Mouse (Mus musculus): ENCODE results near the gene Mmp1b.

DNA sequence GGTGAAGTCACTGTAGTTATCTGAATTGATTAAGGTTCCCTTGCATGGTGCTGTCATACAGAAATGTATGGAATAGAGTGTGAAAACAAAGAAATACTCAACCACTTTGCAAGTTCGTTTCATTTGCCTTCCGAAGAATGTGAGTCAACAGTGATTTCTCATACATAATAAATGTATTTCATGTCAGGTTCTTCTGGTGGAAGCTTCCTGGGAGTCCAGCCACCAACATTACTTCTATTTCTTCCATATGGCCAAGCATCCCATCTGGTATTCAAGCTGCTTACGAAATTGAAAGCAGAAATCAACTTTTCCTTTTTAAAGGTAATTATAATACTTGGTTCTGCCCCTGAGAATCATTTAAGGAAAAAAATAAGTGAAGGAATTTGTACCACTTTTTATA is 33.3 kb downstream of the Mmp1b start:
- TF ChIP-seq CTCF (IDR thresholded peaks at IDR 0.05; ENCODE audit: insufficient read depth, low read depth, low read length) (no peak), POLR2A (IDR thresholded peaks at IDR 0.05; ENCODE audit: insufficient read depth, low read depth, low read length) (no peak)
